Mouse (Mus musculus): Measurements from ENCODE around the gene Tas2r125.

DNA sequence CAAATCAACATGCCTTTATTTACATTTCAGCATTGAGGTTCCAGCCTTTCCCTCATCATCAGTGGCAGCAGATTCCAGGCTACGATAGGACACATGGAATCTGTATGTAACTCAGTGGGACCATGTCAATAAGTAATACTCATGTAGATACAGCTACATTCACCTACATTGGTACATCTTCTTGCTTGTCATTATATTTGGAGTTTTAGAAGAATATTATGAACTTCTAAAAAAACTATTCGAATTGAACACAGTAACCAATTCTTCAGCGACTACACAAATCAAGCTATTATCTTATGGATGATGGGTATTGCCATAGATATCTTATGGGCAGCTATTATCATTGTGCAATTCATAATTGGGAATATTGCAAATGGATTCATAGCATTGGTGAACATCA is at the start of gene Tas2r125:
- TF ChIP-seq MAX (IDR thresholded peaks at IDR 0.05) (no peak), CTCF (IDR thresholded peaks at IDR 0.05; ENCODE audit: control insufficient read depth, insufficient read depth, insufficient read length) (no peak), CEBPB (IDR thresholded peaks at IDR 0.05; ENCODE audit: low read depth) (no peak), USF1 (IDR thresholded peaks at IDR 0.05; ENCODE audit: low read depth) (no peak), MYOG (IDR thresholded peaks at IDR 0.05; ENCODE audit: control insufficient read depth, extremely low read depth, insufficient read length) (no peak), FOSL1 (IDR thresholded peaks at IDR 0.05; ENCODE audit: insufficient read depth, low read length, poor library complexity, severe bottlenecking) (no peak)
